Mouse (Mus musculus) embryonic facial prominence, embryonic 10.5 days (tissue): ENCODE measurements around the gene Tmem17. TPM values are rescaled to one million over a fixed set of nuclear protein-coding genes. Genes with fewer than 3 reads are reported as not detected.
A peak's percentile ranks its signal among the peaks of the same experiment; 100 is the strongest.

Experiments used
- DNase-seq: peaks from one replicate; pipeline ENCODE4 v3.0.0-alpha.2; 2017; ENCODE audit warnings: low spot score
- H3K27ac ChIP-seq: fragments of 300-500 bp; sonication (generic); replicated peaks from 2 replicates; pipeline ENCODE4 v1.5.1; 2016; ENCODE audit warnings: mild to moderate bottlenecking
- H3K27me3 ChIP-seq: fragments of 300-500 bp; sonication (generic); replicated peaks from 2 replicates; pipeline ENCODE4 v1.6.1; 2016; ENCODE audit warnings: low read depth, mild to moderate bottlenecking; ENCODE audit not compliant: poor library complexity, severe bottlenecking
- H3K36me3 ChIP-seq: fragments of 300-500 bp; sonication (generic); replicated peaks from 2 replicates; pipeline ENCODE4 v1.6.1; 2016; ENCODE audit warnings: mild to moderate bottlenecking, moderate library complexity
- H3K4me1 ChIP-seq: fragments of 300-500 bp; sonication (generic); 2 replicates; pipeline ENCODE4 v1.6.1; 2016
- H3K4me3 ChIP-seq: fragments of 300-500 bp; sonication (generic); 2 replicates; pipeline ENCODE4 v1.5.1; 2016; ENCODE audit warnings: mild to moderate bottlenecking, moderate library complexity
- H3K9me3 ChIP-seq: fragments of 300-500 bp; sonication (generic); 2 replicates; pipeline ENCODE4 v1.6.1; 2016; ENCODE audit warnings: mild to moderate bottlenecking
- WGBS: fragments of 180-500 bp; shearing (Covaris S2); methylation state at CpG from one replicate; pipeline ENCODE4 v1.1.7; 2016; 5-methylcytosine and 5-hydroxymethylcytosine counted together
- polyA plus RNA-seq: library from polyadenylated mRNA; unstranded; fragments of >200 nt; fragmentation: Nextera tagmentation; extraction: Ambion mirVana; gene quantifications from 2 replicates; pipeline ENCODE4 v1.2.1, GENCODE M21; 2016

Gene Tmem17
- 13.2 and 13.9 TPM in 2 replicates for polyA plus RNA-seq

- peak within 1 kb of the TSS; percentile 86 for H3K4me3 ChIP-seq
- no peaks in the 10 kb centered on the region for H3K27me3 ChIP-seq
- H3K36me3 ChIP-seq = peaks cover 6% of the 10 kb centered on the region; the same call in 1 of the 2 replicates
- H3K27ac ChIP-seq = peak within 1 kb of the TSS; percentile 98
- WGBS = under 1% methylated on average over 73 of the region's 73 CpGs
- H3K4me1 ChIP-seq = 0 out of 2 replicates have a peak, but pooled peaks cover 5% of the 10 kb centered on the region
- peak; percentile 87 for DNase-seq
- 0 out of 2 replicates have a peak, but pooled peaks cover 3% of the 10 kb centered on the region for H3K9me3 ChIP-seq
Observed at GRCm38 (mm10) chr11:22512038-22513001, at the start of gene Tmem17. Tmem17 (plus strand) TSS chr11:22512088.

GRCm38 (mm10) chr11:22479836-22480619, 31.9 kb upstream of the Tmem17 start:
- Histone ChIP-seq H3K4me1 (no peaks in the 10 kb centered on the region), H3K27me3 (no peaks in the 10 kb centered on the region), H3K27ac (no peak overlapping the region), H3K36me3 (no peaks in the 10 kb centered on the region), H3K4me3 (no peak overlapping the region), H3K9me3 (no peaks in the 10 kb centered on the region)
- WGBS = 66% methylated on average over 3 of the region's 3 CpGs
- no peak for DNase-seq

- Histone ChIP-seq H3K36me3 (no peaks in the 10 kb centered on the region), H3K4me3 (no peak overlapping the region), H3K4me1 (no peaks in the 10 kb centered on the region), H3K27ac (no peak overlapping the region), H3K9me3 (no peaks in the 10 kb centered on the region), H3K27me3 (no peaks in the 10 kb centered on the region)
- DNase-seq = no peak
- 76% methylated on average over 1 of the region's 1 CpGs for WGBS
Observed at GRCm38 (mm10) chr11:22481639-22482361, 30.1 kb upstream of the Tmem17 start.

GRCm38 (mm10) chr11:22482362-22482760, 29.5 kb upstream of the Tmem17 start:
- 93% methylated on average over 3 of the region's 3 CpGs for WGBS
- no peak overlapping the region for H3K27ac ChIP-seq
- H3K4me3 ChIP-seq = no peak overlapping the region
- DNase-seq = no peak
- no peaks in the 10 kb centered on the region for H3K9me3 ChIP-seq
- H3K36me3 ChIP-seq = no peaks in the 10 kb centered on the region
- no peaks in the 10 kb centered on the region for H3K4me1 ChIP-seq
- H3K27me3 ChIP-seq = no peaks in the 10 kb centered on the region

- no peaks in the 10 kb centered on the region for H3K9me3 ChIP-seq
- no peak for DNase-seq
- H3K4me1 ChIP-seq = no peaks in the 10 kb centered on the region
- no peak overlapping the region for H3K4me3 ChIP-seq
- H3K36me3 ChIP-seq = no peaks in the 10 kb centered on the region
- 82% methylated on average over 2 of the region's 2 CpGs for WGBS
- no peaks in the 10 kb centered on the region for H3K27me3 ChIP-seq
- H3K27ac ChIP-seq = no peak overlapping the region
Observed at GRCm38 (mm10) chr11:22493694-22494319, 18.1 kb upstream of the Tmem17 start.

- Histone ChIP-seq H3K27ac (no peak overlapping the region), H3K9me3 (no peaks in the 10 kb centered on the region)
Observed at GRCm38 (mm10) chr11:22494941-22495340, 16.9 kb upstream of the Tmem17 start.

GRCm38 (mm10) chr11:22499396-22499795, 12.5 kb upstream of the Tmem17 start:
- Histone ChIP-seq H3K4me1 (no peaks in the 10 kb centered on the region), H3K27ac (no peak overlapping the region), H3K9me3 (no peaks in the 10 kb centered on the region), H3K36me3 (no peaks in the 10 kb centered on the region), H3K4me3 (no peak overlapping the region), H3K27me3 (no peaks in the 10 kb centered on the region)
- DNase-seq = no peak
- WGBS = 78% methylated on average over 6 of the region's 6 CpGs

More at GRCm38 (mm10) chr11:22494941-22495340, 16.9 kb upstream of the Tmem17 start:
- Histone ChIP-seq H3K36me3 (no peaks in the 10 kb centered on the region), H3K4me1 (no peaks in the 10 kb centered on the region), H3K27me3 (no peaks in the 10 kb centered on the region), H3K4me3 (no peak overlapping the region)
- no peak for DNase-seq

GRCm38 (mm10) chr11:22499886-22500285, 12.0 kb upstream of the Tmem17 start:
- H3K4me1 ChIP-seq = no peaks in the 10 kb centered on the region
- no peaks in the 10 kb centered on the region for H3K27me3 ChIP-seq
- H3K4me3 ChIP-seq = no peak overlapping the region
- no peak for DNase-seq
- H3K9me3 ChIP-seq = no peaks in the 10 kb centered on the region
- no peaks in the 10 kb centered on the region for H3K36me3 ChIP-seq
- no peak overlapping the region for H3K27ac ChIP-seq

GRCm38 (mm10) chr11:22500771-22501566, 10.9 kb upstream of the Tmem17 start:
- Histone ChIP-seq H3K27me3 (no peaks in the 10 kb centered on the region), H3K4me1 (no peaks in the 10 kb centered on the region), H3K27ac (no peak overlapping the region), H3K9me3 (no peaks in the 10 kb centered on the region), H3K4me3 (no peak overlapping the region), H3K36me3 (no peaks in the 10 kb centered on the region)
- WGBS = 83% methylated on average over 9 of the region's 9 CpGs
- no peak for DNase-seq

- WGBS = 60% methylated on average over 11 of the region's 11 CpGs
- H3K27ac ChIP-seq = peak overlapping the region; percentile 98
- H3K27me3 ChIP-seq = no peaks in the 10 kb centered on the region
- 0 out of 2 replicates have a peak, but pooled peaks cover 5% of the 10 kb centered on the region for H3K4me1 ChIP-seq
- 0 out of 2 replicates have a peak, but pooled peaks cover 3% of the 10 kb centered on the region for H3K9me3 ChIP-seq
- H3K4me3 ChIP-seq = peak overlapping the region; percentile 86
- H3K36me3 ChIP-seq = peaks cover 11% of the 10 kb centered on the region; the same call in 1 of the 2 replicates
- peak; percentile 20 for DNase-seq
Observed at GRCm38 (mm10) chr11:22513075-22513474, 1.2 kb downstream of the Tmem17 start.

GRCm38 (mm10) chr11:22515061-22515460, 3.2 kb downstream of the Tmem17 start:
- Histone ChIP-seq H3K27me3 (no peaks in the 10 kb centered on the region), H3K4me1 (0 out of 2 replicates have a peak, but pooled peaks cover 5% of the 10 kb centered on the region), H3K9me3 (0 out of 2 replicates have a peak, but pooled peaks cover 6% of the 10 kb centered on the region), H3K27ac (no peak overlapping the region), H3K4me3 (no peak overlapping the region), H3K36me3 (peaks cover 24% of the 10 kb centered on the region)
- WGBS = 94% methylated on average over 2 of the region's 2 CpGs
- DNase-seq = no peak
